Mouse (Mus musculus) olfactory bulb, adult 2 months (tissue): ENCODE measurements around the gene Arl6ip4. TPM values are rescaled to one million over a fixed set of nuclear protein-coding genes. Genes with fewer than 3 reads are reported as not detected.

Experiments used
- H3K27ac ChIP-seq: fragments of 200-500 bp; 2 replicates; pipeline ENCODE4 v1.5.1; 2012; ENCODE audit warnings: low read depth, low read length; ENCODE audit not compliant: insufficient read depth
- H3K4me1 ChIP-seq: fragments of 200-500 bp; 2 replicates; pipeline ENCODE4 v1.6.1; 2012; ENCODE audit warnings: low read length; ENCODE audit not compliant: control insufficient read depth, insufficient read depth
- H3K4me3 ChIP-seq: fragments of 200-500 bp; 2 replicates; pipeline ENCODE4 v1.5.1; 2012; ENCODE audit warnings: mild to moderate bottlenecking, low read depth, low read length, moderate library complexity; ENCODE audit not compliant: insufficient read depth
- CTCF ChIP-seq: fragments of 200-500 bp; IDR thresholded peaks from 2 replicates; pipeline ENCODE4 v1.5.1; 2012; ENCODE audit warnings: low read depth, mild to moderate bottlenecking, low read length, moderate library complexity; ENCODE audit not compliant: insufficient read depth
- POLR2A ChIP-seq: fragments of 200-500 bp; IDR thresholded peaks from 2 replicates; pipeline ENCODE4 v1.6.1; 2012; ENCODE audit warnings: mild to moderate bottlenecking, low read depth, low read length, moderate library complexity; ENCODE audit not compliant: insufficient read depth
- WGBS: fragments of 180-500 bp; shearing (Covaris S2); methylation state at CpG from one replicate; pipeline ENCODE4 v1.1.7; 2018; 5-methylcytosine and 5-hydroxymethylcytosine counted together
- polyA plus RNA-seq: library from polyadenylated mRNA; stranded (reverse); fragments of >200 nt; gene quantifications from 2 replicates; pipeline ENCODE4 v1.2.4, GENCODE M21; 2012; ENCODE audit warnings: low replicate concordance; ENCODE audit not compliant: missing spikeins, insufficient read depth, insufficient read length

The Arl6ip4 gene
- polyA plus RNA-seq, 1 experiment, result not detected

DNA sequence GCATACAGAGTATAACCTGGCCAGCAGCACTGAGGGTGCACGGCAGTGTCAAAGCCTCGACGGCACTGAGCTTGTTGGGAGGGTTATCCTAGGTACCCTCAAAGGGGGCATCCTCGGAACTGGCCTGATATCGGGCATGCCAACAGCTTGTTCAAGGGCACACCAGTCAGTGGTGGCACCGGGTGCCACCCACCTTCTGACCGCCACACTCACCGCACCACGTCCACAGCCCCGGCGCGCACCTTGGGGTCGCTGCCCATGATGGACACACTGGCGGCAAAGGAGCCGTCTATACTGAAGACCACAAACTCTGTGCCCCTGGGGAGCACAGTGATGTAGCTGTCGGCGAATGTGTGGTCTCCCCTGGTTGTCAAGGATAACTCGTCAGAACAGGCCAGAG, 6.5 kb downstream of the Arl6ip4 start:
- no peak overlapping the region for H3K27ac ChIP-seq
- H3K4me1 ChIP-seq, result peaks cover 17% of the 10 kb centered on the region; the same call in 1 of the 2 replicates
- TF ChIP-seq CTCF (no peak), POLR2A (no peak)
- H3K4me3 ChIP-seq, result no peak overlapping the region
- 91% methylated on average over 18 of the region's 18 CpGs for WGBS

GRCm38 (mm10) chr5:124125093-124125492, 9.2 kb downstream of the Arl6ip4 start:
- no peak for TF ChIP-seq CTCF
- TF ChIP-seq POLR2A, result no peak
- WGBS, result 93% methylated on average over 11 of the region's 11 CpGs

DNA sequence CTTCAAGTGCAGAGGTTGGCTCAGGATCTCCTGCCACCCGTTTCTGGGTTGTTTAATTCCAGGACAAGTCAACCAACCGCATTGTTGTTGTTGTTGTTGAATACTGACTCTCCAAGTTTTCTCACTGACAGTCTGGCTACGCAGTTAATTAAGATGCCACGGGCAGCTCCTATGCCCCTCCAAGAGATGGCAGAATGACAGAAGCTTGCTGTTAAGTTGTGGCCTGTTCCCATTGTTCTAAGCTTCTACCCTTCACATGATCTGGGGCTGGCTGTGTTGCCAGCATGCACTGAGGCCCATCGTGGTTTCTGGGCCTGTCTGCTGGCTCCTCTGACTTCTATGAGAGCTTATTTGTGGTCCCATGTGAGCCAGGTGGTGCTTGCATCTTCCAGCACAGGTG, 18.4 kb downstream of the Arl6ip4 start:
- Histone ChIP-seq H3K4me1 (peaks cover 3% of the 10 kb centered on the region; the same call in 1 of the 2 replicates), H3K4me3 (no peak overlapping the region), H3K27ac (no peak overlapping the region)
- TF ChIP-seq CTCF (no peak), POLR2A (no peak)
- WGBS, result 65% methylated on average over 5 of the region's 5 CpGs

More at GRCm38 (mm10) chr5:124125093-124125492, 9.2 kb downstream of the Arl6ip4 start:
- H3K4me1 ChIP-seq, result no peaks in the 10 kb centered on the region
- no peak overlapping the region for H3K27ac ChIP-seq
- no peak overlapping the region for H3K4me3 ChIP-seq

GRCm38 (mm10) chr5:124138066-124138465, 22.2 kb downstream of the Arl6ip4 start:
- 56% methylated on average over 7 of the region's 7 CpGs for WGBS
- H3K4me3 ChIP-seq, result no peak overlapping the region
- H3K27ac ChIP-seq, result no peak overlapping the region
- peaks cover 6% of the 10 kb centered on the region; the same call in 1 of the 2 replicates for H3K4me1 ChIP-seq
- no peak for TF ChIP-seq POLR2A
- no peak for TF ChIP-seq CTCF

GRCm38 (mm10) chr5:124149028-124149427, 33.1 kb downstream of the Arl6ip4 start:
- no peak for TF ChIP-seq CTCF
- TF ChIP-seq POLR2A, result no peak
- no peak overlapping the region for H3K4me3 ChIP-seq
- 59% methylated on average over 5 of the region's 5 CpGs for WGBS
- H3K4me1 ChIP-seq, result peaks cover 34% of the 10 kb centered on the region
- H3K27ac ChIP-seq, result no peak overlapping the region

GRCm38 (mm10) chr5:124150895-124151294, 35.0 kb downstream of the Arl6ip4 start:
- H3K4me3 ChIP-seq, result no peak overlapping the region
- TF ChIP-seq POLR2A (no peak), CTCF (no peak)
- no peak overlapping the region for H3K27ac ChIP-seq
- peaks cover 37% of the 10 kb centered on the region for H3K4me1 ChIP-seq
- WGBS, result 32% methylated on average over 7 of the region's 7 CpGs

- H3K4me3 ChIP-seq, result no peak overlapping the region
- 0 out of 2 replicates have a peak overlapping the region, but pooled peaks have one; percentile 2 for H3K27ac ChIP-seq
- 77% methylated on average over 4 of the region's 4 CpGs for WGBS
- no peak for TF ChIP-seq POLR2A
- no peak for TF ChIP-seq CTCF
- peaks cover 39% of the 10 kb centered on the region for H3K4me1 ChIP-seq
These were observed 36.8 kb downstream of the Arl6ip4 start for GRCm38 (mm10) chr5:124152734-124153133.

- H3K4me1 ChIP-seq, result peaks cover 54% of the 10 kb centered on the region
- no peak overlapping the region for H3K4me3 ChIP-seq
- TF ChIP-seq CTCF (no peak), POLR2A (no peak)
- 36% methylated on average over 5 of the region's 5 CpGs for WGBS
- H3K27ac ChIP-seq, result no peak overlapping the region
These were observed 40.1 kb downstream of the Arl6ip4 start for GRCm38 (mm10) chr5:124155943-124156342.

- no peak overlapping the region for H3K27ac ChIP-seq
- no peak overlapping the region for H3K4me3 ChIP-seq
- WGBS, result 73% methylated on average over 4 of the region's 4 CpGs
- H3K4me1 ChIP-seq, result peaks cover 58% of the 10 kb centered on the region
- TF ChIP-seq CTCF (no peak), POLR2A (no peak)
These were observed 42.4 kb downstream of the Arl6ip4 start for GRCm38 (mm10) chr5:124158305-124158704.

DNA sequence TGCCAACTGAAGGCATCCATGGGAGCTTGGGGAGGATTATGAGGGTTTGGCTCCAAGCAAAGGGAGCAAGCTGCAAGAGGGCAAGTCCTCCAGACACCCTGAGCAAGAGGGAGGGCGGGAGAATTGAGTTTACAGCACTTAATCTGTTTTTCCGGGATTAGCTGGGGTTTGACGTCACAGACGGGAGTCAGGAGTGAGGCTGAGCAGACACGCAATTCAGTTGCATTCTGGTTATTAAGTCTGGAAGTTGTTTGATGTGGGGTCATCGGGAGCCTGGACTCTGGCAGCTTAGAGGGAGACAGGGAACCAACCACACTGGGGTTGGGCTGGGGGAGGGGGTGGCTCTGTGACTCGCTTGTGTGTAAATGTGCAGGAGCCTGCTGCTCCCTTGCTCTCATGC, 43.6 kb downstream of the Arl6ip4 start:
- Histone ChIP-seq H3K27ac (no peak overlapping the region), H3K4me3 (no peak overlapping the region), H3K4me1 (peaks cover 64% of the 10 kb centered on the region)
- 32% methylated on average over 7 of the region's 7 CpGs for WGBS
- TF ChIP-seq CTCF, result no peak
